Mouse (Mus musculus) liver, embryonic 14.5 days (tissue): ENCODE measurements around the gene Izumo1.
"Not testable (repeated sequence)": the region's sequence is repeated elsewhere in the genome, so short reads cannot be mapped to it uniquely, and the experiment has no call there.

Source experiments
- CTCF ChIP-seq: IDR thresholded peaks from 2 replicates; pipeline ENCODE4 v1.5.1; 2016; ENCODE audit warnings: antibody characterized with exemption, low read depth, control low read depth
- EP300 ChIP-seq: IDR thresholded peaks from 2 replicates; pipeline ENCODE4 v1.6.1; 2016; ENCODE audit warnings: antibody characterized with exemption, low read depth

- not testable (repeated sequence) for TF ChIP-seq CTCF, EP300
Observed at GRCm38 (mm10) chr7:45661702-45662101, 40.1 kb downstream of the Izumo1 start.
